8 mouse cellular contexts compared by ENCODE assay signal in the genomic region with DNA sequence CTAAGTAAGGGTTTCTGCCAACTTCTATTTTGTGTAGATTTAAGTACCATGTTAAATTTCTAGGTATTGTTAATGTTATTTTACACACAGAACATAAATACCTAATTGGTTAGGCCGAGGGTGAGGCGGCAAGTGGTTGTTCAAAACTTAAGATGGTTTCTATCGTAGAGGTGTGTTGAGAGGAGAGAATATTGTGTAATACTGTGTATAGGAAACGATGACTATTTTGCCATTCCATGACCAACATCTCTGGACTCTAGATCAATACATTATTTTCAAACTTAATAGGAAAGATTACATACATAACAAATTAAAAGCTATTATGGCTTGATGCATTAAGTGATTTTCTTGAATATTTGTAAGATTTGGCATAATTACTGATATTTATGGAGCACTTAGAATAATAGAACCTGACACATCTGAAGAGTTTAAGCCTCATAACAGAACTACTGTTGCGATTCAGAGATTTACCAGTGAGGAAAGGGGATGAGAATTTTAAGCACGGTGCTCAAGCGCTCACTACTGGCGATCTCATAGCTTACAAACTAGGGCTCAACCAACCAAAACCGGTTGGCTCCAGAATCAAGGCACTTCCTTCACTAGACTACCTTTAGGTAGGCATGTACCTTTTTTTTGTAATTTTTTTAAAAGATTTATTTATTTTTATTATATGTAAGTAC. TPM values are rescaled to one million over a fixed set of nuclear protein-coding genes. Genes with fewer than 3 reads are reported as not detected.
DNase-seq lines count a peak whose midpoint lies in the region; ATAC-seq and TF ChIP-seq lines count a peak whose summit lies in the region.

No protein-coding gene starts in this region.

- H3ac ChIP-seq in myocyte (ENCODE audit: control insufficient read depth, insufficient read length), result peak overlapping the region; percentile 86

- H3K4me3 ChIP-seq in lung, embryonic 16.5 days (ENCODE audit: low read length), result peak overlapping the region; percentile 61
- H3K4me3 ChIP-seq in cortical plate, adult 2 months (ENCODE audit: insufficient read depth, low read length), result peak overlapping the region; percentile 96
- peak overlapping the region; percentile 90 for H3K4me3 ChIP-seq in kidney, adult 2 months (ENCODE audit: insufficient read depth, low read depth, low read length)
- H3K4me3 ChIP-seq in myocyte, result peak overlapping the region; percentile 51

- TF ChIP-seq CTCF in cortical plate, adult 2 months (IDR thresholded peaks at IDR 0.05; ENCODE audit: extremely low read depth, insufficient read depth, low read length), result 0 out of 2 replicates have a peak, but pooled peaks have one; percentile 14
- no peak for TF ChIP-seq CTCF in kidney, adult 2 months (conservative IDR thresholded peaks at IDR 0.05; ENCODE audit: insufficient read depth, insufficient read length, low read depth, low read length)

- no peaks in the 10 kb centered on the region for H3K9me3 ChIP-seq in lung, embryonic 16.5 days (ENCODE audit: control insufficient read depth, low read length)

- H3K4me1 ChIP-seq in lung, embryonic 16.5 days (replicated peaks; ENCODE audit: control insufficient read depth, insufficient read depth, low read length), result peaks cover 5% of the 10 kb centered on the region; the same call in 1 of the 2 replicates
- no peaks in the 10 kb centered on the region; the same call in 1 of the 2 replicates for H3K4me1 ChIP-seq in cortical plate, adult 2 months (ENCODE audit: control insufficient read depth, insufficient read depth, low read length)
- no peaks in the 10 kb centered on the region; the same call in 1 of the 2 replicates for H3K4me1 ChIP-seq in kidney, adult 2 months (ENCODE audit: control insufficient read depth, insufficient read depth, low read length)

- H3K9ac ChIP-seq in lung, embryonic 16.5 days (ENCODE audit: low read length), result peak overlapping the region; percentile 79

- WGBS in lung, embryonic 16.5 days, result 22% methylated on average over 9 of the region's 9 CpGs
- WGBS in kidney, adult 2 months, result 16% methylated on average over 9 of the region's 9 CpGs

- TF ChIP-seq POLR2A in cortical plate, adult 2 months (IDR thresholded peaks at IDR 0.05; ENCODE audit: extremely low read depth, insufficient read depth, low read length), result no peak
- TF ChIP-seq POLR2A in kidney, adult 2 months (IDR thresholded peaks at IDR 0.05; ENCODE audit: low read depth, low read length), result no peak
- no peak for TF ChIP-seq POLR2A in myocyte (IDR thresholded peaks at IDR 0.05; ENCODE audit: insufficient read length, low read depth)

- H3K4me2 ChIP-seq in lung, embryonic 16.5 days (ENCODE audit: low read depth, low read length), result peak overlapping the region; percentile 62
- peak overlapping the region; percentile 65 for H3K4me2 ChIP-seq in myocyte (ENCODE audit: low read depth)

- ATAC-seq in lung, embryonic 16.5 days (ENCODE audit: low read depth), result no peak

- DNase-seq in lung, adult 18-20 months, result no peak
- DNase-seq in kidney, adult 2 months, result peak; percentile 21
- DNase-seq in frontal cortex, postnatal 10 days (ENCODE audit: low spot score in 2 of 2), result no peak
- no peak for DNase-seq in adrenal gland, postnatal 25 days
- DNase-seq in ovary, postnatal 14 days (ENCODE audit: low spot score), result no peak

- no peak overlapping the region for H3K27ac ChIP-seq in lung, embryonic 16.5 days (ENCODE audit: low read length)
- no peak overlapping the region for H3K27ac ChIP-seq in cortical plate, adult 2 months (ENCODE audit: insufficient read depth, low read length)
- no peak overlapping the region for H3K27ac ChIP-seq in kidney, adult 2 months (ENCODE audit: insufficient read depth, low read depth, low read length)

- H3K27me3 ChIP-seq in lung, embryonic 16.5 days (ENCODE audit: control insufficient read depth, insufficient read depth, low read depth, low read length), result no peaks in the 10 kb centered on the region
- no peaks in the 10 kb centered on the region for H3K27me3 ChIP-seq in kidney, adult 2 months (replicated peaks; ENCODE audit: control insufficient read depth, insufficient read depth, low read length)
- H3K27me3 ChIP-seq in myocyte (ENCODE audit: control insufficient read depth, insufficient read depth, insufficient read length), result no peaks in the 10 kb centered on the region

- H3K79me2 ChIP-seq in myocyte (ENCODE audit: control insufficient read depth, insufficient read depth), result peaks cover 60% of the 10 kb centered on the region

- H3K36me3 ChIP-seq in lung, embryonic 16.5 days (ENCODE audit: control insufficient read depth, insufficient read depth, low read length), result peaks cover 4% of the 10 kb centered on the region; the same call in 1 of the 2 replicates
- H3K36me3 ChIP-seq in kidney, adult 2 months (ENCODE audit: control insufficient read depth, insufficient read depth, low read length), result no peaks in the 10 kb centered on the region
- no peaks in the 10 kb centered on the region for H3K36me3 ChIP-seq in myocyte (ENCODE audit: control insufficient read depth, insufficient read depth)

TF ChIP-seq in myocyte, 11 proteins besides CTCF, POLR2A, EP300 and RAD21:
- TF ChIP-seq TCF3 (IDR thresholded peaks at IDR 0.05; ENCODE audit: insufficient read length, low read depth), result no peak
- no peak for TF ChIP-seq POLR2AphosphoS2 (IDR thresholded peaks at IDR 0.05; ENCODE audit: insufficient read length, low read depth)
- no peak for TF ChIP-seq TCF12 (IDR thresholded peaks at IDR 0.05; ENCODE audit: insufficient read depth, poor library complexity, severe bottlenecking)
- TF ChIP-seq SRF (IDR thresholded peaks at IDR 0.05; ENCODE audit: control insufficient read depth, insufficient read length, low read depth), result no peak
- TF ChIP-seq MAX (IDR thresholded peaks at IDR 0.05; ENCODE audit: low read depth), result no peak
- TF ChIP-seq MYOD1 (IDR thresholded peaks at IDR 0.05; ENCODE audit: control insufficient read depth in 1 of 3, insufficient read length in 2 of 3, low read depth in 2 of 3), result no peak
- TF ChIP-seq USF1 (IDR thresholded peaks at IDR 0.05; ENCODE audit: low read depth), result no peak
- no peak for TF ChIP-seq MYOG (IDR thresholded peaks at IDR 0.05; ENCODE audit: control insufficient read depth in 1 of 3, insufficient read depth in 1 of 3, insufficient read length in 2 of 3, low read depth in 2 of 3)
- TF ChIP-seq E2F4 (IDR thresholded peaks at IDR 0.05; ENCODE audit: insufficient read depth), result no peak
- no peak for TF ChIP-seq REST (IDR thresholded peaks at IDR 0.05; ENCODE audit: insufficient read depth, insufficient read length)
- TF ChIP-seq CEBPB (IDR thresholded peaks at IDR 0.05; ENCODE audit: insufficient read depth, poor library complexity, severe bottlenecking), result no peak
TF ChIP-seq in myocyte: peak in this region for 0.

RNA-seq across cellular contexts. Expression of gene Rbbp7, which starts 1.7 kb away (rescaled TPM):
- 517 and 530 TPM in 2 replicates for polyA plus RNA-seq in lung, embryonic 16.5 days (2015; fragmentation: Nextera tagmentation; extraction: Ambion mirVana)
- polyA plus RNA-seq in cortical plate, adult 2 months (2012; rRNA removed), result 121 and 125 TPM in 2 replicates
- polyA plus RNA-seq in kidney, adult 2 months (2012; rRNA removed), result 53.5 and 62.7 TPM in 2 replicates
- polyA plus RNA-seq in myocyte (2012; fragmentation: generic; extraction: Trizol), result 98.8 TPM
- total RNA-seq in adrenal gland, postnatal 25 days (2021), result 150 and 170 TPM in 2 replicates
